Mouse (Mus musculus): ENCODE results near the gene Pum2. TPM values are rescaled to one million over a fixed set of nuclear protein-coding genes. Genes with fewer than 3 reads are reported as not detected.
A peak's percentile ranks its signal among the peaks of the same experiment; 100 is the strongest.
"Not testable (repeated sequence)": the region's sequence is repeated elsewhere in the genome, so short reads cannot be mapped to it uniquely, and the experiment has no call there.

Gene Pum2
- total RNA-seq, 2 experiments from 2014 or later = 191 to 198 TPM

- DNase-seq (ENCODE audit: low spot score in 2 of 2) = no peak
- intact Hi-C loops (cut with DNase I) = no loop called here
Measured at GRCm38 (mm10) chr12:8662721-8663120, 11.2 kb upstream of the Pum2 start.

- intact Hi-C loops (cut with DNase I) = no loop called here
- DNase-seq (ENCODE audit: low spot score in 2 of 2) = no peak
Measured at GRCm38 (mm10) chr12:8667473-8668255, 6.3 kb upstream of the Pum2 start.

GRCm38 (mm10) chr12:8669421-8669820 is 4.5 kb upstream of the Pum2 start:
- DNase-seq (ENCODE audit: low spot score in 2 of 2) = no peak
- intact Hi-C loops (cut with DNase I) = no loop called here

- intact Hi-C loops (cut with DNase I) = loop anchor here (5.0 kb wide), 1 partner anchor 252 kb away; the partner anchor contains the start of gene Laptm4a
- DNase-seq (ENCODE audit: low spot score in 2 of 2) = no peak
Measured at GRCm38 (mm10) chr12:8669846-8670245, 4.1 kb upstream of the Pum2 start.

- intact Hi-C loops (cut with DNase I) = loop anchor here (5.0 kb wide), 1 partner anchor 249 kb away; the partner anchor contains the start of gene Laptm4a
- no peak for DNase-seq (ENCODE audit: low spot score in 2 of 2)
Measured at GRCm38 (mm10) chr12:8673121-8673973, 587 bp upstream of the Pum2 start.

GRCm38 (mm10) chr12:8674377-8674864 is 487 bp downstream of the Pum2 start:
- intact Hi-C loops (cut with DNase I) = loop anchor here (1.0 to 5.0 kb wide), 2 partner anchors 33 to 248 kb away; partner anchors contain the start of gene Laptm4a
- peak in 1 of 2 experiments; percentile 70 for DNase-seq (ENCODE audit: low spot score in 2 of 2)

- intact Hi-C loops (cut with DNase I) = loop anchor here (1.0 to 5.0 kb wide), 2 partner anchors 34 to 247 kb away; partner anchors contain the start of gene Laptm4a
- no peak for DNase-seq (ENCODE audit: low spot score in 2 of 2)
Measured at GRCm38 (mm10) chr12:8674891-8675341, 982 bp downstream of the Pum2 start.

GRCm38 (mm10) chr12:8675361-8675760 is 1.4 kb downstream of the Pum2 start:
- no peak for DNase-seq (ENCODE audit: low spot score in 2 of 2)
- intact Hi-C loops (cut with DNase I) = no loop called here

GRCm38 (mm10) chr12:8676341-8676740 is 2.4 kb downstream of the Pum2 start:
- DNase-seq (ENCODE audit: low spot score in 2 of 2) = no peak
- intact Hi-C loops (cut with DNase I) = no loop called here

- intact Hi-C loops (cut with DNase I) = no loop called here
- DNase-seq (ENCODE audit: low spot score in 2 of 2) = no peak
Measured at GRCm38 (mm10) chr12:8677926-8678325, 4.0 kb downstream of the Pum2 start.

- intact Hi-C loops (cut with DNase I) = no loop called here
- no peak for DNase-seq (ENCODE audit: low spot score in 2 of 2)
Measured at GRCm38 (mm10) chr12:8684200-8684599, 10.3 kb downstream of the Pum2 start.

- intact Hi-C loops (cut with DNase I) = no loop called here
- DNase-seq (ENCODE audit: low spot score in 2 of 2) = no peak
Measured at GRCm38 (mm10) chr12:8685036-8685435, 11.1 kb downstream of the Pum2 start.

GRCm38 (mm10) chr12:8689882-8690281 is 15.9 kb downstream of the Pum2 start:
- intact Hi-C loops (cut with DNase I); DNase-seq (ENCODE audit: low spot score in 2 of 2): not testable (repeated sequence)

GRCm38 (mm10) chr12:8698895-8699294 is 25.0 kb downstream of the Pum2 start:
- intact Hi-C loops (cut with DNase I) = no loop called here
- DNase-seq (ENCODE audit: low spot score in 2 of 2) = no peak

- DNase-seq (ENCODE audit: low spot score in 2 of 2) = no peak
- intact Hi-C loops (cut with DNase I) = no loop called here
Measured at GRCm38 (mm10) chr12:8703988-8704387, 30.1 kb downstream of the Pum2 start.

GRCm38 (mm10) chr12:8708876-8709275 is 34.9 kb downstream of the Pum2 start:
- intact Hi-C loops (cut with DNase I) = no loop called here
- DNase-seq (ENCODE audit: low spot score in 2 of 2) = no peak

GRCm38 (mm10) chr12:8712665-8713064 is 38.7 kb downstream of the Pum2 start:
- no peak for DNase-seq (ENCODE audit: low spot score in 2 of 2)
- intact Hi-C loops (cut with DNase I) = no loop called here

GRCm38 (mm10) chr12:8716093-8716492 is 42.2 kb downstream of the Pum2 start:
- DNase-seq (ENCODE audit: low spot score in 2 of 2) = no peak
- intact Hi-C loops (cut with DNase I) = no loop called here

GRCm38 (mm10) chr12:8726890-8727289 is 53.0 kb downstream of the Pum2 start:
- intact Hi-C loops (cut with DNase I) = no loop called here

GRCm38 (mm10) chr12:8728739-8729138 is 54.8 kb downstream of the Pum2 start:
- no peak for DNase-seq (ENCODE audit: low spot score in 2 of 2)
- intact Hi-C loops (cut with DNase I) = no loop called here

More at GRCm38 (mm10) chr12:8726890-8727289, 53.0 kb downstream of the Pum2 start:
- no peak for DNase-seq (ENCODE audit: low spot score in 2 of 2)

Measured in left cerebral cortex, postnatal 36 days (tissue).